Mouse (Mus musculus) heart, adult 8-10 months (tissue): Measurements from ENCODE around the gene Tns2. TPM values are rescaled to one million over a fixed set of nuclear protein-coding genes. Genes with fewer than 3 reads are reported as not detected.

Experiments used
- total RNA-seq, 4 experiments: library from RNA; stranded (reverse); gene quantifications; 2 replicates each; pipeline ENCODE4 v1.2.4; 2022

Gene Tns2
- total RNA-seq, 4 experiments from 2014 or later: 123 to 146 (median 133) TPM

Other genes starting within 250 kb of the Tns2 start
- gene Krt1, start 249.6 kb upstream of the Tns2 start, total RNA-seq: not detected
- not detected for gene Krt77, start 230.7 kb upstream of the Tns2 start, total RNA-seq
- not detected for gene Krt76, start 207.5 kb upstream of the Tns2 start, total RNA-seq
- not detected for gene Krt4, start 175.7 kb upstream of the Tns2 start, total RNA-seq
- not detected for gene Krt79, start 160.1 kb upstream of the Tns2 start, total RNA-seq
- gene Krt78, start 146.1 kb upstream of the Tns2 start, total RNA-seq: under 1 TPM in 1 of 4 experiments, not detected in 3; 0.06 TPM
- gene Krt8, start 95.9 kb upstream of the Tns2 start, total RNA-seq: 1 to 10 TPM in 3 of 4 experiments, under 1 TPM in 1; 0.92 to 3.0 (median 1.5) TPM
- gene Krt18, start 72.2 kb upstream of the Tns2 start, total RNA-seq: 1 to 10 TPM; 1.9 to 3.9 (median 2.5) TPM
- 100 to 1,000 TPM; 161 to 190 (median 169) TPM for gene Eif4b, start 26.6 kb upstream of the Tns2 start, total RNA-seq
- gene Spryd3, start 35.8 kb downstream of the Tns2 start, total RNA-seq: 10 to 100 TPM; 13.2 to 16.8 (median 15.6) TPM
- gene Igfbp6, start 43.9 kb downstream of the Tns2 start, total RNA-seq: 10 to 100 TPM; 20.6 to 52.4 (median 26.0) TPM
- gene Soat2, start 50.1 kb downstream of the Tns2 start, total RNA-seq: under 1 TPM in 3 of 4 experiments, not detected in 1; 0.11 to 0.13 (median 0.12) TPM
- 10 to 100 TPM; 31.5 to 40.0 (median 35.5) TPM for gene Zfp740, start 102.8 kb downstream of the Tns2 start, total RNA-seq
- 10 to 100 TPM; 14.2 to 18.9 (median 16.2) TPM for gene Csad, start 104.3 kb downstream of the Tns2 start, total RNA-seq
- gene Itgb7, start 131.5 kb downstream of the Tns2 start, total RNA-seq: 1 to 10 TPM in 2 of 4 experiments, under 1 TPM in 2; 0.82 to 3.2 (median 1.5) TPM
- 10 to 100 TPM; 15.3 to 20.6 (median 17.3) TPM for gene Rarg, start 157.1 kb downstream of the Tns2 start, total RNA-seq
- gene Gm9918, start 170.2 kb downstream of the Tns2 start, total RNA-seq: not detected
- gene Mfsd5, start 179.0 kb downstream of the Tns2 start, total RNA-seq: 10 to 100 TPM; 17.4 to 20.8 (median 18.7) TPM
- gene Espl1, start 195.9 kb downstream of the Tns2 start, total RNA-seq: 1 to 10 TPM in 1 of 4 experiments, under 1 TPM in 3; 0.38 to 1.1 (median 0.93) TPM
- 100 to 1,000 TPM; 300 to 347 (median 339) TPM for gene Pfdn5, start 225.7 kb downstream of the Tns2 start, total RNA-seq
- 10 to 100 TPM; 23.2 to 24.6 (median 24.5) TPM for gene Myg1, start 231.3 kb downstream of the Tns2 start, total RNA-seq